Mouse (Mus musculus) kidney, embryonic 15.5 days (tissue): ENCODE measurements around the gene Ntrk3. TPM values are rescaled to one million over a fixed set of nuclear protein-coding genes. Genes with fewer than 3 reads are reported as not detected.

Experiments
- ATAC-seq: fragments of 200-750 bp; cut with Nextera tagmentation; replicated peaks from 2 replicates; pipeline ENCODE4 v1.8.0; 2017; ENCODE audit warnings: moderate TSS enrichment; ENCODE audit not compliant: low FRiP score
- H3K27ac ChIP-seq: fragments of 300-500 bp; sonication (generic); 2 replicates; pipeline ENCODE4 v1.5.1; 2015; ENCODE audit warnings: mild to moderate bottlenecking, inconsistent platforms
- H3K27me3 ChIP-seq: fragments of 300-500 bp; sonication (generic); 2 replicates; pipeline ENCODE4 v1.6.1; 2015; ENCODE audit warnings: inconsistent platforms
- H3K36me3 ChIP-seq: fragments of 300-500 bp; sonication (generic); 2 replicates; pipeline ENCODE4 v1.6.1; 2015; ENCODE audit warnings: inconsistent platforms
- H3K4me1 ChIP-seq: fragments of 300-500 bp; sonication (generic); 2 replicates; pipeline ENCODE4 v1.6.1; 2015; ENCODE audit warnings: inconsistent platforms
- H3K4me2 ChIP-seq: fragments of 300-500 bp; sonication (generic); 2 replicates; pipeline ENCODE4 v1.6.1; 2015; ENCODE audit warnings: moderate library complexity, mild to moderate bottlenecking, inconsistent platforms
- H3K4me3 ChIP-seq: fragments of 300-500 bp; sonication (generic); replicated peaks from 2 replicates; pipeline ENCODE4 v1.5.1; 2015; ENCODE audit warnings: mild to moderate bottlenecking, inconsistent platforms
- H3K9ac ChIP-seq: fragments of 300-500 bp; sonication (generic); 2 replicates; pipeline ENCODE4 v1.6.1; 2015; ENCODE audit warnings: mild to moderate bottlenecking, inconsistent platforms
- H3K9me3 ChIP-seq: fragments of 300-500 bp; sonication (generic); replicated peaks from 2 replicates; pipeline ENCODE4 v1.6.1; 2016; ENCODE audit warnings: inconsistent platforms
- WGBS: fragments of 180-500 bp; shearing (Covaris S2); methylation state at CpG from one replicate; pipeline ENCODE4 v1.1.7; 2015; ENCODE audit warnings: mixed read lengths; 5-methylcytosine and 5-hydroxymethylcytosine counted together
- polyA plus RNA-seq: library from polyadenylated mRNA; unstranded; fragments of >200 nt; fragmentation: Nextera tagmentation; extraction: Ambion mirVana; gene quantifications from 2 replicates; pipeline ENCODE4 v1.2.1, GENCODE M21; 2015

Gene Ntrk3
- polyA plus RNA-seq, 1 experiment from 2014 or later: 4.4 TPM

GRCm38 (mm10) chr7:78601851-78602250, 136.0 kb downstream of the Ntrk3 start:
- H3K27me3 ChIP-seq: peaks cover 50% of the 10 kb centered on the region
- H3K27ac ChIP-seq: no peak overlapping the region
- no peaks in the 10 kb centered on the region for H3K36me3 ChIP-seq
- H3K9me3 ChIP-seq: no peaks in the 10 kb centered on the region
- 82% methylated on average over 3 of the region's 3 CpGs for WGBS
- ATAC-seq: no peak
- H3K4me3 ChIP-seq: no peak overlapping the region
- peaks cover 15% of the 10 kb centered on the region; the same call in 1 of the 2 replicates for H3K4me1 ChIP-seq
- H3K4me2 ChIP-seq: no peak overlapping the region
- H3K9ac ChIP-seq: no peak overlapping the region

GRCm38 (mm10) chr7:78600886-78601285, 136.9 kb downstream of the Ntrk3 start:
- H3K9me3 ChIP-seq: no peaks in the 10 kb centered on the region
- no peak overlapping the region for H3K27ac ChIP-seq
- no peak for ATAC-seq
- no peaks in the 10 kb centered on the region for H3K36me3 ChIP-seq
- H3K9ac ChIP-seq: no peak overlapping the region
- WGBS: 88% methylated on average over 6 of the region's 6 CpGs
- peaks cover 15% of the 10 kb centered on the region; the same call in 1 of the 2 replicates for H3K4me1 ChIP-seq
- H3K27me3 ChIP-seq: peaks cover 58% of the 10 kb centered on the region
- H3K4me3 ChIP-seq: no peak overlapping the region
- H3K4me2 ChIP-seq: no peak overlapping the region

- Histone ChIP-seq H3K27ac (no peak overlapping the region), H3K36me3 (no peaks in the 10 kb centered on the region), H3K4me1 (peaks cover 11% of the 10 kb centered on the region; the same call in 1 of the 2 replicates), H3K9me3 (no peaks in the 10 kb centered on the region), H3K4me3 (no peak overlapping the region), H3K4me2 (no peak overlapping the region), H3K9ac (no peak overlapping the region), H3K27me3 (peaks cover 58% of the 10 kb centered on the region)
- no peak for ATAC-seq
- WGBS: 79% methylated on average over 6 of the region's 6 CpGs
Observed at GRCm38 (mm10) chr7:78599941-78600677, 137.7 kb downstream of the Ntrk3 start.

- H3K4me2 ChIP-seq: no peak overlapping the region
- no peak overlapping the region for H3K27ac ChIP-seq
- H3K9me3 ChIP-seq: no peaks in the 10 kb centered on the region
- no peak overlapping the region for H3K9ac ChIP-seq
- ATAC-seq: no peak
- 0 out of 2 replicates have a peak, but pooled peaks cover 6% of the 10 kb centered on the region for H3K4me1 ChIP-seq
- H3K4me3 ChIP-seq: no peak overlapping the region
- H3K27me3 ChIP-seq: peaks cover 49% of the 10 kb centered on the region
- no peaks in the 10 kb centered on the region for H3K36me3 ChIP-seq
- WGBS: 19% methylated on average over 12 of the region's 12 CpGs
Observed at GRCm38 (mm10) chr7:78598147-78598546, 139.7 kb downstream of the Ntrk3 start.

GRCm38 (mm10) chr7:78597251-78598129, 140.3 kb downstream of the Ntrk3 start:
- Histone ChIP-seq H3K4me2 (no peak overlapping the region), H3K4me1 (0 out of 2 replicates have a peak, but pooled peaks cover 6% of the 10 kb centered on the region), H3K9me3 (no peaks in the 10 kb centered on the region), H3K27ac (no peak overlapping the region), H3K4me3 (no peak overlapping the region), H3K9ac (no peak overlapping the region), H3K36me3 (no peaks in the 10 kb centered on the region), H3K27me3 (peaks cover 45% of the 10 kb centered on the region)
- ATAC-seq: no peak
- WGBS: 32% methylated on average over 15 of the region's 15 CpGs

- Histone ChIP-seq H3K27me3 (peaks cover 42% of the 10 kb centered on the region), H3K27ac (no peak overlapping the region), H3K4me2 (no peak overlapping the region), H3K36me3 (no peaks in the 10 kb centered on the region), H3K9me3 (no peaks in the 10 kb centered on the region), H3K4me3 (no peak overlapping the region), H3K4me1 (0 out of 2 replicates have a peak, but pooled peaks cover 6% of the 10 kb centered on the region), H3K9ac (no peak overlapping the region)
- no peak for ATAC-seq
- WGBS: 71% methylated on average over 5 of the region's 5 CpGs
Observed at GRCm38 (mm10) chr7:78596556-78596955, 141.3 kb downstream of the Ntrk3 start.

- Histone ChIP-seq H3K4me3 (no peak overlapping the region), H3K27ac (no peak overlapping the region), H3K4me2 (no peak overlapping the region), H3K9ac (no peak overlapping the region), H3K9me3 (no peaks in the 10 kb centered on the region), H3K27me3 (peaks cover 42% of the 10 kb centered on the region), H3K36me3 (no peaks in the 10 kb centered on the region), H3K4me1 (0 out of 2 replicates have a peak, but pooled peaks cover 6% of the 10 kb centered on the region)
- peak; percentile 55; the same call in 1 of the 2 replicates for ATAC-seq
- WGBS: 3% methylated on average over 4 of the region's 4 CpGs
Observed at GRCm38 (mm10) chr7:78595895-78596294, 141.9 kb downstream of the Ntrk3 start.

- no peaks in the 10 kb centered on the region for H3K36me3 ChIP-seq
- 81% methylated on average over 4 of the region's 4 CpGs for WGBS
Observed at GRCm38 (mm10) chr7:78592948-78593347, 144.9 kb downstream of the Ntrk3 start.

GRCm38 (mm10) chr7:78592172-78592571, 145.6 kb downstream of the Ntrk3 start:
- H3K4me1 ChIP-seq: no peaks in the 10 kb centered on the region
- 90% methylated on average over 1 of the region's 1 CpGs for WGBS
- H3K9ac ChIP-seq: no peak overlapping the region

More at GRCm38 (mm10) chr7:78592948-78593347, 144.9 kb downstream of the Ntrk3 start:
- Histone ChIP-seq H3K9me3 (no peaks in the 10 kb centered on the region), H3K27me3 (peaks cover 22% of the 10 kb centered on the region), H3K4me2 (no peak overlapping the region), H3K4me1 (0 out of 2 replicates have a peak, but pooled peaks cover 6% of the 10 kb centered on the region), H3K4me3 (no peak overlapping the region), H3K27ac (no peak overlapping the region), H3K9ac (no peak overlapping the region)
- ATAC-seq: no peak

GRCm38 (mm10) chr7:78589766-78590165, 148.0 kb downstream of the Ntrk3 start:
- no peak overlapping the region for H3K9ac ChIP-seq
- no peak for ATAC-seq
- WGBS: 65% methylated on average over 7 of the region's 7 CpGs
- H3K4me3 ChIP-seq: no peak overlapping the region
- H3K27me3 ChIP-seq: peaks cover 29% of the 10 kb centered on the region
- no peaks in the 10 kb centered on the region for H3K9me3 ChIP-seq
- H3K27ac ChIP-seq: no peak overlapping the region
- no peaks in the 10 kb centered on the region for H3K36me3 ChIP-seq
- H3K4me1 ChIP-seq: no peaks in the 10 kb centered on the region
- H3K4me2 ChIP-seq: no peak overlapping the region

More at GRCm38 (mm10) chr7:78592172-78592571, 145.6 kb downstream of the Ntrk3 start:
- Histone ChIP-seq H3K27ac (no peak overlapping the region), H3K4me3 (no peak overlapping the region), H3K36me3 (no peaks in the 10 kb centered on the region), H3K27me3 (peaks cover 19% of the 10 kb centered on the region), H3K9me3 (no peaks in the 10 kb centered on the region), H3K4me2 (no peak overlapping the region)
- ATAC-seq: no peak

GRCm38 (mm10) chr7:78586800-78587199, 151.0 kb downstream of the Ntrk3 start:
- Histone ChIP-seq H3K4me1 (no peaks in the 10 kb centered on the region), H3K9me3 (no peaks in the 10 kb centered on the region), H3K36me3 (no peaks in the 10 kb centered on the region), H3K4me2 (no peak overlapping the region), H3K4me3 (no peak overlapping the region), H3K27ac (no peak overlapping the region), H3K9ac (no peak overlapping the region), H3K27me3 (peaks cover 56% of the 10 kb centered on the region)
- ATAC-seq: no peak
- 24% methylated on average over 3 of the region's 3 CpGs for WGBS

- H3K27ac ChIP-seq: no peak overlapping the region
- no peaks in the 10 kb centered on the region for H3K4me1 ChIP-seq
- H3K9me3 ChIP-seq: no peaks in the 10 kb centered on the region
- no peak overlapping the region for H3K9ac ChIP-seq
- WGBS: 45% methylated on average over 7 of the region's 7 CpGs
- H3K27me3 ChIP-seq: peaks cover 64% of the 10 kb centered on the region
- ATAC-seq: no peak; the same call in 1 of the 2 replicates
- no peak overlapping the region for H3K4me3 ChIP-seq
- H3K36me3 ChIP-seq: no peaks in the 10 kb centered on the region
- no peak overlapping the region for H3K4me2 ChIP-seq
Observed at GRCm38 (mm10) chr7:78585960-78586359, 151.9 kb downstream of the Ntrk3 start.
